13 mouse cellular contexts compared by ENCODE assay signal in the genomic region with DNA sequence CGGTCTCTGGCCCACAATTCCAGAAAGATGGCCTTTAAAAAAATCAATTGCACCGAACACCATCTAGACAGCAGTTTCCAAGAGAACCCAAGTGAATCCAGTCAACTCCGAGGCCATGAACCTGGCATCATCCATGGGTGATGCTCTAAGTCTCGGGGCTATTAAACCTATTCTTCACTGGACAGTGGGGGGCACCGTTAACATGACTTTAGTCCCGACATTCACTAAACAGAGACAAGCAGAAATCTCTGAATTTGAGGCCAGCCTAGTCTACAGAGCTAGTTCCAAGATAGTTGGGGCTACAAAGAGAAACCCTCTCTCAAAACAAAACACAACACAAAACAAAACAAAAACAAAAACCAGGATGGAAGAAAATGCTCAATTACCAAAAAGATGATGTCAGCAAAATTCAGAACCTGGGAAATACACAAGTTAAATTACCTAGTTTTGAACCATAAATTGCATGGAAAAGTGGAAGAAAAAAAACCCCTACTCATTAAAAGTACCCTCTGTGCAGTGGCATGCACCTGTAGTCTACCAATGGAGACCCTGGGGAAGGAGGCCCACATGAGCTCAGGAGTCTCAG. TPM values are rescaled to one million over a fixed set of nuclear protein-coding genes. Genes with fewer than 3 reads are reported as not detected.
DNase-seq lines count a peak whose midpoint lies in the region; ATAC-seq and TF ChIP-seq lines count a peak whose summit lies in the region.
"Had no signal": no experiment of that assay in that cellular context is flagged by ENCODE, and none has a peak within 500 bp of the region (broad histone marks: within the 10 kb centered on the region; RNA-seq: fewer than 3 reads in every experiment).

No protein-coding gene starts in this region.

- no peak for ATAC-seq in liver, postnatal 0 days
- ATAC-seq in liver, embryonic 11.5 days (replicated peaks; ENCODE audit: low FRiP score), result no peak
- ATAC-seq in monocyte, adult 5-6 weeks (replicated peaks; ENCODE audit: insufficient number of reproducible peaks, low FRiP score, low TSS enrichment, poor library complexity, severe bottlenecking), result no peak
- ATAC-seq: forebrain, embryonic 13.5 days had no signal

- H3K79me3 ChIP-seq in C2C12 (ENCODE audit: low read depth), result no peaks in the 10 kb centered on the region

- intact Hi-C loops in heart, postnatal 36 days (cut with DNase I), result no loop called here

- H3K79me2 ChIP-seq in C2C12 (ENCODE audit: control insufficient read depth, insufficient read depth), result no peaks in the 10 kb centered on the region

- TF ChIP-seq CTCF in liver, postnatal 0 days (IDR thresholded peaks at IDR 0.05; ENCODE audit: low read depth), result peak; percentile 32; the same call in 1 of the 2 replicates
- peak; percentile 17 for TF ChIP-seq CTCF in C2C12 (IDR thresholded peaks at IDR 0.05; ENCODE audit: control insufficient read depth, insufficient read depth, insufficient read length)

- TF ChIP-seq EP300 in liver, postnatal 0 days (IDR thresholded peaks at IDR 0.05; ENCODE audit: low read depth), result no peak

- H3K27me3 ChIP-seq in liver, postnatal 0 days (ENCODE audit: insufficient read depth, low read length), result no peaks in the 10 kb centered on the region
- H3K27me3 ChIP-seq in liver, embryonic 11.5 days (replicated peaks; ENCODE audit: control insufficient read depth, insufficient read depth, low read length), result no peaks in the 10 kb centered on the region
- H3K27me3 ChIP-seq in C2C12 (ENCODE audit: control insufficient read depth, insufficient read depth, insufficient read length), result no peaks in the 10 kb centered on the region
- H3K27me3 ChIP-seq: forebrain, embryonic 13.5 days; midbrain, embryonic 12.5 days had no signal

- no peak overlapping the region for H3K9ac ChIP-seq in liver, postnatal 0 days (replicated peaks)
- H3K9ac ChIP-seq in liver, embryonic 11.5 days (ENCODE audit: low read depth, low read length), result no peak overlapping the region
- H3K9ac ChIP-seq: forebrain, embryonic 13.5 days; hindbrain, embryonic 14.5 days; midbrain, embryonic 12.5 days had no signal

- peak; percentile 82 for DNase-seq in heart, adult 11 months
- DNase-seq in heart, postnatal 36 days, result no peak
- DNase-seq in liver, postnatal 0 days, result no peak
- DNase-seq in liver, embryonic 11.5 days (ENCODE audit: low spot score), result no peak
- peak; percentile 12 for DNase-seq in lung, postnatal 25 days (ENCODE audit: low spot score)
- DNase-seq: cerebellum, postnatal 14 days; kidney, adult 18-20 months had no signal

- no peak overlapping the region for H3ac ChIP-seq in C2C12 (ENCODE audit: control insufficient read depth, insufficient read length, low read depth)

- no peak overlapping the region for H3K4me3 ChIP-seq in liver, postnatal 0 days (ENCODE audit: low read depth, low read length)
- H3K4me3 ChIP-seq in liver, embryonic 11.5 days (ENCODE audit: low read depth, low read length), result no peak overlapping the region
- no peak overlapping the region for H3K4me3 ChIP-seq in C2C12 (ENCODE audit: insufficient read depth, poor library complexity, severe bottlenecking)
- H3K4me3 ChIP-seq: forebrain, embryonic 13.5 days; midbrain, embryonic 12.5 days had no signal

- H3K36me3 ChIP-seq in liver, postnatal 0 days (replicated peaks; ENCODE audit: insufficient read depth, low read length), result no peaks in the 10 kb centered on the region; the same call in 1 of the 2 replicates
- H3K36me3 ChIP-seq in liver, embryonic 11.5 days (ENCODE audit: control insufficient read depth, insufficient read depth, low read length), result peaks cover 2% of the 10 kb centered on the region; the same call in 1 of the 2 replicates
- peaks cover 6% of the 10 kb centered on the region for H3K36me3 ChIP-seq in C2C12 (ENCODE audit: control insufficient read depth, insufficient read depth)

- 71% methylated on average over 6 of the region's 6 CpGs for WGBS in liver, postnatal 0 days (ENCODE audit: insufficient replicate concordance)
- WGBS in liver, embryonic 11.5 days, result 76% methylated on average over 6 of the region's 6 CpGs

- H3K4me1 ChIP-seq in liver, postnatal 0 days (ENCODE audit: insufficient read depth), result no peaks in the 10 kb centered on the region
- no peaks in the 10 kb centered on the region for H3K4me1 ChIP-seq in liver, embryonic 11.5 days (replicated peaks; ENCODE audit: control insufficient read depth, insufficient read depth, low read length)
- H3K4me1 ChIP-seq: forebrain, embryonic 13.5 days; midbrain, embryonic 12.5 days had no signal

- H3K4me2 ChIP-seq in liver, postnatal 0 days (ENCODE audit: low read depth, low read length), result no peak overlapping the region
- no peak overlapping the region for H3K4me2 ChIP-seq in liver, embryonic 11.5 days
- H3K4me2 ChIP-seq: forebrain, embryonic 13.5 days; hindbrain, embryonic 14.5 days; midbrain, embryonic 12.5 days had no signal

- no peak overlapping the region for H3K27ac ChIP-seq in liver, postnatal 0 days (ENCODE audit: low read depth)
- H3K27ac ChIP-seq in liver, embryonic 11.5 days (ENCODE audit: low read depth, low read length), result no peak overlapping the region
- H3K27ac ChIP-seq: forebrain, embryonic 13.5 days; hindbrain, embryonic 14.5 days; macrophage; midbrain, embryonic 12.5 days had no signal

- no peaks in the 10 kb centered on the region for H3K9me3 ChIP-seq in liver, postnatal 0 days (ENCODE audit: low read length)
- H3K9me3 ChIP-seq in liver, embryonic 11.5 days (ENCODE audit: control insufficient read depth, low read length), result no peaks in the 10 kb centered on the region
- H3K9me3 ChIP-seq: forebrain, embryonic 13.5 days; midbrain, embryonic 12.5 days had no signal

TF ChIP-seq in C2C12, 6 proteins besides CTCF, POLR2A, EP300 and RAD21:
- no peak for TF ChIP-seq CEBPB (IDR thresholded peaks at IDR 0.05; ENCODE audit: low read depth)
- TF ChIP-seq FOSL1 (IDR thresholded peaks at IDR 0.05; ENCODE audit: insufficient read depth, low read length, poor library complexity, severe bottlenecking), result no peak
TF ChIP-seq in C2C12: peak in this region for 0.

RNA-seq across cellular contexts. Expression of a gene that starts 32.5 kb away (rescaled TPM):
- total RNA-seq in heart, postnatal 36 days (2021), result 10 to 100 TPM; 64.4 to 65.0 TPM
- 13.6 and 14.9 TPM in 2 replicates for polyA plus RNA-seq in liver, postnatal 0 days (2015; fragmentation: Nextera tagmentation; extraction: Ambion mirVana)
- 41.9 and 42.0 TPM in 2 replicates for polyA plus RNA-seq in liver, embryonic 11.5 days (2014; fragmentation: Nextera tagmentation; extraction: Ambion mirVana)
- 29.9 TPM for polyA plus RNA-seq in C2C12 (2012; fragmentation: generic; extraction: Trizol)
- 41.3 to 101 TPM (median 45.1 TPM) in 3 replicates for total RNA-seq in monocyte, adult 5-6 weeks (2017)

Comparison
In these comparisons a context has a peak if more than half of its experiments do, and no peak if none do; other contexts are left out.
1. DNase-seq: peak in heart, adult 11 months (single experiment) and lung, postnatal 25 days (single experiment); none in heart, postnatal 36 days (0 of 2), liver, postnatal 0 days (single experiment) and liver, embryonic 11.5 days (single experiment).